Mouse (Mus musculus) myocyte (in vitro differentiated cells): ENCODE measurements at regions not wholly inside any gene's neighbourhood (a gene's known extent, or its start where the extent isn't known, plus 50 kb on each side); places are given as distances from the start of the nearest gene placed in this dataset.
A peak's percentile ranks its signal among the peaks of the same experiment; 100 is the strongest.

Experiments used
- H3K27me3 ChIP-seq: one replicate; pipeline ENCODE4 v1.6.1; 2011; ENCODE audit not compliant: control insufficient read depth, insufficient read depth, insufficient read length
- H3K36me3 ChIP-seq: one replicate; pipeline ENCODE4 v1.6.1; 2011; ENCODE audit not compliant: control insufficient read depth, insufficient read depth
- H3K4me2 ChIP-seq: one replicate; pipeline ENCODE4 v1.6.1; 2011; ENCODE audit warnings: low read depth, control low read depth
- H3K4me3 ChIP-seq: one replicate; pipeline ENCODE4 v1.5.1; 2011; ENCODE audit warnings: mild to moderate bottlenecking, control low read depth, moderate library complexity
- H3K79me2 ChIP-seq: one replicate; pipeline ENCODE4 v1.6.1; 2011; ENCODE audit not compliant: control insufficient read depth, insufficient read depth
- H3ac ChIP-seq: one replicate; pipeline ENCODE4 v1.6.1; 2011; ENCODE audit not compliant: control insufficient read depth, insufficient read length
- CEBPB ChIP-seq: IDR thresholded peaks from 2 replicates; pipeline ENCODE4 v1.6.1; 2011; ENCODE audit warnings: mild to moderate bottlenecking, moderate library complexity; ENCODE audit not compliant: poor library complexity, insufficient read depth, severe bottlenecking
- E2F4 ChIP-seq: IDR thresholded peaks from one replicate; pipeline ENCODE4 v1.6.1; 2011; ENCODE audit warnings: mild to moderate bottlenecking, control low read depth, moderate library complexity; ENCODE audit not compliant: insufficient read depth
- MAX ChIP-seq: IDR thresholded peaks from one replicate; pipeline ENCODE4 v1.6.1; 2011; ENCODE audit warnings: low read depth, mild to moderate bottlenecking, control low read depth
- MYOD1 ChIP-seq, 3 experiments: IDR thresholded peaks; one replicate each; pipeline ENCODE4 v1.6.1; 2011; ENCODE audit warnings: control low read depth in 2 of 3, low read depth in 2 of 3, mild to moderate bottlenecking in 2 of 3, moderate library complexity in 1 of 3; ENCODE audit not compliant: insufficient read length in 2 of 3, control insufficient read depth in 1 of 3
- MYOG ChIP-seq, 3 experiments: IDR thresholded peaks; one replicate each; pipeline ENCODE4 v1.6.1; 2011; ENCODE audit warnings: control low read depth in 2 of 3, low read depth in 2 of 3, mild to moderate bottlenecking in 2 of 3; ENCODE audit not compliant: insufficient read length in 2 of 3, control insufficient read depth in 1 of 3, insufficient read depth in 1 of 3
- POLR2A ChIP-seq: IDR thresholded peaks from one replicate; pipeline ENCODE4 v1.6.1; 2011; ENCODE audit warnings: low read depth, mild to moderate bottlenecking, control low read depth, moderate library complexity; ENCODE audit not compliant: insufficient read length
- POLR2AphosphoS2 ChIP-seq: IDR thresholded peaks from one replicate; pipeline ENCODE4 v1.6.1; 2011; ENCODE audit warnings: low read depth, control low read depth; ENCODE audit not compliant: insufficient read length
- REST ChIP-seq: IDR thresholded peaks from one replicate; pipeline ENCODE4 v1.6.1; 2011; ENCODE audit warnings: mild to moderate bottlenecking, control low read depth, moderate library complexity; ENCODE audit not compliant: insufficient read depth, insufficient read length
- SRF ChIP-seq: IDR thresholded peaks from one replicate; pipeline ENCODE4 v1.6.1; 2011; ENCODE audit warnings: low read depth; ENCODE audit not compliant: control insufficient read depth, insufficient read length
- TCF12 ChIP-seq: IDR thresholded peaks from one replicate; pipeline ENCODE4 v1.6.1; 2011; ENCODE audit warnings: mild to moderate bottlenecking, control low read depth; ENCODE audit not compliant: poor library complexity, insufficient read depth, severe bottlenecking
- TCF3 ChIP-seq: IDR thresholded peaks from one replicate; pipeline ENCODE4 v1.6.1; 2011; ENCODE audit warnings: low read depth, control low read depth; ENCODE audit not compliant: insufficient read length
- USF1 ChIP-seq: IDR thresholded peaks from one replicate; pipeline ENCODE4 v1.6.1; 2011; ENCODE audit warnings: low read depth, mild to moderate bottlenecking, control low read depth, moderate library complexity

GRCm38 (mm10) chr8:79545866-79546373, 93.5 kb upstream of the Otud4 start:
- H3K4me3 ChIP-seq = no peak overlapping the region
- no peaks in the 10 kb centered on the region for H3K79me2 ChIP-seq
- H3K4me2 ChIP-seq = no peak overlapping the region
- H3K36me3 ChIP-seq = no peaks in the 10 kb centered on the region
- TF ChIP-seq SRF (no peak), E2F4 (no peak), MYOD1 (IDR thresholded peaks at IDR 0.05; ENCODE audit: control insufficient read depth in 1 of 3, insufficient read length in 2 of 3, low read depth in 2 of 3) (no peak)
- H3ac ChIP-seq = no peak overlapping the region
- no peaks in the 10 kb centered on the region for H3K27me3 ChIP-seq

DNA sequence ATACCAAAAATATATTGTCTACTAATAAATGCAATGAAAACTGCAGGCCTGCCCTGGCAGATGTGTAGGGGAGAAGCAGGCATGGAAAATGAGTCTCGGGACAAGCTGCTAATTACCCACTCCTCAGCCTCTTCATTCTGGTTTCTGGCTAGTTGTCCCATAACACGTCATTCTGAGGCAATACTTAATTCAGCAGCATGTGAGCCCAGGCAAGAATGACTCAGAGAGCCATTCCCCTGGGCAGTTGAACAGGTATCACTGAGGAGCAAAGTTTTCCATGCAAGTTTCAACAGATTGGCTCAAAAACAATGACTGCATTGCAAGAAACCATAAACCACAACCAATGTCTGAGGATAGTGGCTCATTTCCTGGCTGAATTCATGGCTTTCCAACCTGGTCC, 97.0 kb upstream of the Otud4 start:
- H3ac ChIP-seq = no peak overlapping the region

DNA sequence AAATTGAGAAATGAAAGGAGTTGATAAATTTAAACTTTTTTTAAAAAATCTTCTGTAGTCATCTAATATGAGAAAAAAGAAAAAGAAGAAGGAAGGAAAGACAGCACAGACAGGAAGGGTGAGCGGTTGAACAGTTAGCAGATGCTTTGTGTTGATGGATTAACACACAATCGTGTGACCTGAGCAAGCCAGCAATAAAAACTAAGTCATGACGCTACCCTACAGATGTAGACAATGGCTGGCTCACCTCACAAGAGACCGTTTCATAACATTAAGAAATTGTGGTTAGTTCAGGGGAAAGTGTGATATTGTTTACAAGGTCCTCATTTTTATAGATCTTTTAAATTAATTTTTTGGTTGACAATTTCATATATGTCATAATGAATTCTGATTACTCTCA, 99.4 kb upstream of the Otud4 start:
- H3ac ChIP-seq = no peak overlapping the region
- TF ChIP-seq TCF12 (no peak), POLR2AphosphoS2 (no peak)
- no peaks in the 10 kb centered on the region for H3K79me2 ChIP-seq

More for the DNA sequence above, 97.0 kb upstream of the Otud4 start:
- H3K4me3 ChIP-seq = no peak overlapping the region
- no peak overlapping the region for H3K4me2 ChIP-seq
- H3K27me3 ChIP-seq = no peaks in the 10 kb centered on the region
- no peaks in the 10 kb centered on the region for H3K36me3 ChIP-seq
- H3K79me2 ChIP-seq = no peaks in the 10 kb centered on the region
- TF ChIP-seq USF1 (no peak), CEBPB (0 out of 2 replicates have a peak, but pooled peaks have one; percentile 42), POLR2AphosphoS2 (no peak), POLR2A (no peak)

GRCm38 (mm10) chr8:79534271-79534889, 105.0 kb upstream of the Otud4 start:
- Histone ChIP-seq H3K4me3 (no peak overlapping the region), H3K79me2 (no peaks in the 10 kb centered on the region), H3K36me3 (no peaks in the 10 kb centered on the region), H3K27me3 (no peaks in the 10 kb centered on the region), H3ac (no peak overlapping the region), H3K4me2 (peak overlapping the region; percentile 66)
- TF ChIP-seq TCF12 (no peak), USF1 (no peak), TCF3 (no peak), CEBPB (no peak), MYOD1 (IDR thresholded peaks at IDR 0.05; ENCODE audit: control insufficient read depth in 1 of 3, insufficient read length in 2 of 3, low read depth in 2 of 3) (peak; percentile 8 to 67 (median 65)), MYOG (IDR thresholded peaks at IDR 0.05; ENCODE audit: control insufficient read depth in 1 of 3, insufficient read depth in 1 of 3, insufficient read length in 2 of 3, low read depth in 2 of 3) (peak in 1 of 3 experiments; percentile 30)

More for the DNA sequence above, 99.4 kb upstream of the Otud4 start:
- Histone ChIP-seq H3K4me2 (no peak overlapping the region), H3K27me3 (no peaks in the 10 kb centered on the region), H3K36me3 (no peaks in the 10 kb centered on the region), H3K4me3 (no peak overlapping the region)

GRCm38 (mm10) chr8:79529556-79529955, 109.9 kb upstream of the Otud4 start:
- Histone ChIP-seq H3K4me2 (no peak overlapping the region), H3ac (no peak overlapping the region), H3K27me3 (no peaks in the 10 kb centered on the region), H3K79me2 (no peaks in the 10 kb centered on the region), H3K36me3 (no peaks in the 10 kb centered on the region), H3K4me3 (no peak overlapping the region)
- no peak for TF ChIP-seq USF1
- TF ChIP-seq TCF3 = no peak
- TF ChIP-seq MYOD1 (IDR thresholded peaks at IDR 0.05; ENCODE audit: control insufficient read depth in 1 of 3, insufficient read length in 2 of 3, low read depth in 2 of 3) = no peak
- TF ChIP-seq CEBPB = no peak
- no peak for TF ChIP-seq MYOG (IDR thresholded peaks at IDR 0.05; ENCODE audit: control insufficient read depth in 1 of 3, insufficient read depth in 1 of 3, insufficient read length in 2 of 3, low read depth in 2 of 3)
- no peak for TF ChIP-seq E2F4
- no peak for TF ChIP-seq POLR2A
- no peak for TF ChIP-seq SRF
- TF ChIP-seq MAX = no peak
- no peak for TF ChIP-seq TCF12
- no peak for TF ChIP-seq REST
- no peak for TF ChIP-seq POLR2AphosphoS2

DNA sequence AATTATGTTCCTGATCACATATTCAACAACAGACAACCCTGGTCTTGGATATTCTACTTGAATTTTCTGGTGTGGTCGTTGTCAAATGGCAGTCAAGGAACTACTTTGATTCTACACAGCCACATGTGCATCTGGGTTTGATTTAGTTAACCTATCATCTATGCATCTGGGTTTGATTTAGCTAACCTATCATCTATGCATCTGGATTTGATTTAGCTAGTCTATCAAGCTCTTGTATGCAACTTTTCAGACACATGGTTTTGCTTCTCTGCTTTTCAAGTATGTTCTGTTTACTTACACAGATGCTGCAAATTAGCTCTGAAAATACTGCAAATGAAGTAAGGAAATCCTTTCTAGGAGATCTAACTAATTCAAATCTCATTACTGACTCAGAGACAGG, 117.4 kb upstream of the Otud4 start:
- Histone ChIP-seq H3K4me3 (no peak overlapping the region), H3K79me2 (no peaks in the 10 kb centered on the region), H3K27me3 (no peaks in the 10 kb centered on the region), H3ac (no peak overlapping the region), H3K4me2 (no peak overlapping the region), H3K36me3 (no peaks in the 10 kb centered on the region)
- TF ChIP-seq MAX (no peak), MYOD1 (IDR thresholded peaks at IDR 0.05; ENCODE audit: control insufficient read depth in 1 of 3, insufficient read length in 2 of 3, low read depth in 2 of 3) (no peak), SRF (no peak), MYOG (IDR thresholded peaks at IDR 0.05; ENCODE audit: control insufficient read depth in 1 of 3, insufficient read depth in 1 of 3, insufficient read length in 2 of 3, low read depth in 2 of 3) (no peak), USF1 (no peak), CEBPB (no peak), POLR2A (no peak), REST (no peak), POLR2AphosphoS2 (no peak)
